Mouse (Mus musculus) retina, postnatal 7 days (tissue): ENCODE data around the gene Bmp7.

Experiments used
- DNase-seq: peaks from one replicate; pipeline ENCODE4 v3.0.0-alpha.2; 2012; ENCODE audit warnings: low read depth, low spot score

Bmp7 gene

GRCm38 (mm10) chr2:172909463-172909862 lies 30.7 kb downstream of the Bmp7 start:
- DNase-seq = no peak

DNA sequence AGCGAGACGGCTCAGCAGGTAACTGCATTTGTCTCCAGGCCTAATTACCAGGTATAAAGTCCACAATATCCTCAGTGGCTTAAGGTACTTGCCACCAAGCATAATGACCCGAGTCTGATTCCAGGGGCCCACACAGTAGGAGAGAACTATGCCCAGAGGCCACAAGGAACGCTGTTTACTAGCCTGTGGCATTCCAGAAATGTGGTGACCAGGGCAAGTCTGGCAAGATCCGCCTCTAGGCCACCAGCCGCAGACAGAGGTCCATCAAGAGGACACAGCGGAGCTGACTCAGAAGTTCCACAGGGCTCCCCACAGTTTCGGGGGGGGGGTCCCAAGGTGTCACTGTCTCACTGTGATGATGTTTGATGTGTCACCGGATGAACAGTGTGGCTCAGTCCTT lies 34.0 kb downstream of the Bmp7 start:
- no peak for DNase-seq

- DNase-seq = no peak
Observed at GRCm38 (mm10) chr2:172905057-172905456, 35.1 kb downstream of the Bmp7 start.

- no peak for DNase-seq
Observed at GRCm38 (mm10) chr2:172904614-172905013, 35.5 kb downstream of the Bmp7 start.

GRCm38 (mm10) chr2:172903523-172903922 lies 36.6 kb downstream of the Bmp7 start:
- no peak for DNase-seq

DNA sequence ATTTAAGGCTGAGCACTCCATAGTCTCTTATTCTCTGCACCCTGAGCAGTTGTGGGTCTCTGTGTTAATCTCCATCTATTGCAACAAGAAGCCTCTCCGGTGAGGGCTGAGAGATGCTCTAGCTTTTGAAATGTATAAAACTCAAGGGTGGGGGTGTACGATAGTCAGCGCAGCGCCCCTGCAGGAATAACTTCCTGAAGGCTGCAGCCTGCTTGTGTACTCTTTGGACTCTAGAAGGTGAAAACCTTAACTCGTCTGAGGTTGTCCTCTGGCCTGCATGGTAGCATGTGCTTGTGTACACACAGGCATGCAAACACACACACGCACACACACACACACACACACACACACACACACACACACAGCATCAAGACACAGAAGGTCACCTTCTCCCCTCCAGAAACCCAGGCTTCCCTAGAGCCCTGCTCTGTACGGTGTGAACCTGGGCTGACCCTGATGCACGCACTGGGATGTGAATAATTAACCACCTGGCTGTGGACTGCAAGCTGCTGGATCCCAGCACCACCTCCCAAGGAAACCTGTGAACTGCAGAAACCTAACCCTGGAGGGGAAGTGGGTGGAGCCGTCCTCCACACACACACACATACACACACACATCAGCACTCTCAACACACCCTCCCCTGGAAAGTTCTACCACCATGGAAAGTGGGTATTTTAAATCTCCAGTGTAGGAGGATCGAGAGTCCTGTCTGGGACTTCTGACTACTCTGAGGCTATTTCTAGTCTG lies 39.0 kb downstream of the Bmp7 start:
- no peak for DNase-seq

DNA sequence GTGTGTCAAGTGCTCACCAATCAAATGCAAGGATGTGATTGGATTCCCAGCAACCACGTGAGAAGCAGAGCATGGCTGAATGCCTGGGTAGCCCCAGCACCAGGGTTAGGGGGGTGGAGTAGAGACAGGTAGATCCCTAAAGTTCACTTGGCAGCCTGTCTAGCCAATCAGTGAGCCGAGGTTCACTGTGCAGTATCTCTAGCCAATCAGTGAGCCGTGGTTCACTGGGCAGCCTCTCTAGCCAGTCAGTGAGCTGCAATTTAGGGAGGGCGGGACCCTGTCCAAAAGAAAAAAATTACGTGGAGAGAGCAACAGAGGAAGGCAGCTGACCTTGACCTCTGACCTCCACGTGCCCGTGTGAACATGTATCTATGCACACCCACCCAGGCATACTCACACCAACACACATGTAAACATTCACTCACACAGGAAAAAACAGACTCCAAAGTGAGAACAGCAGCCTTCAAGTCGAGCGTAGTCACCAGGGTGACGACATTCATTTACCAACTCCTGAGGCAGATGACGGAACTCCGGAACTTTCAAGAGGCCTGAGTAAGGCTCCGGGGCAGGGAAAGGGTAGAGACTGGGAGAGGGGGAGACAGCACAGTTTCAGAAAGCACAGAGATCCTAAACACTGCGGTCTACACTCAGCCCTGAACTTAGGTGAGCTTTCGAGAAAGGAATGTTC lies 50.2 kb downstream of the Bmp7 start:
- DNase-seq = no peak

DNA sequence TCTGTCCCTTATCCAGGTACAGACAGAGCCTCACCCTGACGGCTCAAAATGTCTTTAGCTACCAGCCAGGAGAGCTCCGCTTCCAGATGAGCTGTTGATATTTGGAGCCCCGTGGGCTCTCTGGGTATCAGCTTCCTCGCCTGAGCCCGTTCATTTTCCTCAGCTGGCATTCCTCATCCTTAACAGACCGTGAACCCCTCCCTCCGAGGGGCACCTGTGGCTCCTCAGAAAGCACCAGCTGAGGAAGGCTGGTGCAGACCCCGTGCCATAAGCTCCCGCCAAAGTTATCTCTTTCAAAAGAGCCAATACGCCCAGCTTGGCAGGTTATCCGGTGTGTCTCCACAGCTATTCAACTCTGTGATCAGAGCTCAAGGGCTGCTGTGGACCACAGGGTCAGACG lies 50.9 kb downstream of the Bmp7 start:
- no peak for DNase-seq

- no peak for DNase-seq
Observed at GRCm38 (mm10) chr2:172888147-172888546, 52.0 kb downstream of the Bmp7 start.

DNA sequence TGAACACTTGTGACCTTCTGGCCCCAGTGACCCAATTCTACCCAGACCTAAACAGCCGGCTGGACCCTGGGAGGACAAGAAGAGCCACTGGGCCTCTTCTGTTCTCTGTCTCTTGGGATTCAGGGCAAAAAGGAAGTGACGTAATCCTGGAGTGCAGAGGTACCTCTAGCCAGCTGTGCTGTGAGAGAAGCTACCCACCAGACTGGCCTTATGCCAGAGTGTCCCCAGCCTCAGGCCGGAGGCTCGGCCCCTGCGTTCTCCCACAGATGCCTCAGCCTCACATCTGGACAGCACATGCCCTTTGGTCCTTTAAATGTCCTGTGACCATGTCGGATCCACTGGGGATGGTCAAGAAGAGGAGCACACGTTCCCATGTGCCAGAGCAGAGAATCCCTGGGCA lies 54.3 kb downstream of the Bmp7 start:
- DNase-seq = no peak

DNA sequence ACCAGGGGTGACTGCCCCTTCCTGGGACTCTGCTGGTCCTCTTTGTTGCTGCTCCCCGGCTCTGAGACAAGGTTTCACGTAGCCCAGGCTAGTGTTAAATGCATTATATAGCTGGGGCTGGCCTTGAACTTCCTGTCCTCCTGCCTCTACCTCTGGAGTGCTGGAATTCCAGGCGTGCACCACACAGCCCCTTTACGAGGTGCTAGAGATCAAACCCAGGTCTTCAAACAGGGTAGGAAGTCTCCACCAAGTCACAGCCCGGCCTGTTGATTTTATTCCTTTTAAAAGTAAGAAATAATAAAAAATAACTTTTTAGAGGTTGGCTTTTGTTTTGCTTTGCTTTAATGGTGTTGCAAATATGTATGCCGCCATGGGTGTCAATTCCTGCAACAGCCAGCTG lies 55.5 kb downstream of the Bmp7 start:
- DNase-seq = no peak

- no peak for DNase-seq
Observed at GRCm38 (mm10) chr2:172875201-172875600, 64.9 kb downstream of the Bmp7 start.

DNA sequence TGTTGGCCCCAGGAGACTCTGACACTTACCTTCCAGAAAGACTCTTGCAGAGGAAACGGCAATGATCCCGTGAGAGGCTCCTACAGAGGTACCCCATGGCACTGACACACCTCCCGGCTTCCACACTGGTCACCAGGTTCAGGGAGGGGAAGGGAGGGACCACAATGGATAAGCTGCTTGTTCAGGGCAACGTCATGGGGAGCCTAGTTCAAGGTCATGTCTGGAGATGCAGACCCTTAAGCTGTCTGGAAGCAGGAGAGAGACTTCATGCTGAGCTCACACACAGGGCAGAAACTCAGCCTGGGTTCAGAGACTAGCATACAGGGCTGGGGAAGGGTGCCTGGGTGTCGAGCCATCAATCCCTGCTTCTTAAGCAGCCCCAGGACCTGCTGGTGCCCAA lies 73.8 kb downstream of the Bmp7 start:
- DNase-seq = no peak

DNA sequence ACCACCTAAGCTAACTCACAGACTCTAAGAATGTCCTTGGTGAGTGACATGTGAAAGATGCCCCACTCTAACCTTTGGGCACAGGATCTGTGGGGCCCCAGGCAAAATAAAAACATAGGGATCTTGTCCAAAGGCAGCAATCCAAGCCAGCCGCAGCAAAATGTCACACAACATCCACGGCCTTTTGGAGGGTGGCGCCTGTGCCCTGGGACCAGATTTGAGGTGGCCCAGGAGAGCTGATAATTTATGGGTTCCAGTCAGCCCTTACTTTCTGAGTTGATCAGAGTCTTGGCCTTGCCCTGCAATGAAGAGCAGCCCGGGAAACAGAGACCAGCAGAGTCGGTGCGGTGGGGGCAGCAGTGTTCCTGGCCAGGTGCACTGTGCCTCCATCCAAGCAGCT lies 75.0 kb downstream of the Bmp7 start:
- no peak for DNase-seq

DNA sequence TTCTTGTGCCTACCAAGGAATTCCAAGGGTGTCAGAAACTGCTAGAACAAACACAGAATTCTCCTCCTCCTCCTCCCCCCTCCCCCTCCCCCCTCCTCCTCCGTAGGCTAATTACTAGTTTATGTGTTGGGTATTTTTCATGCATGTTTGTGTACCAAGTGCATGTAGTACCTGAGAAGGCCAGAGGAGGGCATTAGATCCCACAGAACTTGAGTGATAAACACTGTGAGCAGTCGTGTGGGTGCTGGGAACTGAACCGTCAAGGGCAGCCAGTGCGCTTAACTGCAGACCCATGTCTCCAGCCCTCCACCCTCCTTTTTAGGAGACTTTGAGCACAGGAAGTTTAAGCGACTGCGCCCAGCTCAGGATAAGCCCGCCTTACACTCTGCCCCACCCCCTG lies 75.6 kb downstream of the Bmp7 start:
- DNase-seq = no peak

DNA sequence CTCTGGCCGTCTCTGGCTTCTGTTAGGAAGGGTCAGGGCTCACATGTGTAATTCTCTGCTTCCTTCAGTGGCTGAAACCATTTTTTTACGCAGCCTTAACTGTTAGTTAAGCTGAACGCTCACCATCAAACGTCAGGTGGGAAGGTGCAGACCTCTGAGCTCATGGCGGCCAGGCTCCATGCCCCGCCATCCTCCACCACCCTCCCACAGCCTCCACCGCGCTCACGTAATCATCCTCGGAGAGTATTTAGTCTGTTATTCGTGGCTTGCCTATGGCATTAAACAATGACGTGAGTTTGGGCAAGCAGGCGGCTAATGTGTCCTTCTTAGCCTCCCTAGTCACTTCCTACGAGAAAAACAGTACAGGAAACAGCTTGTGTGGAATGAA lies 76.7 kb downstream of the Bmp7 start:
- no peak for DNase-seq

DNA sequence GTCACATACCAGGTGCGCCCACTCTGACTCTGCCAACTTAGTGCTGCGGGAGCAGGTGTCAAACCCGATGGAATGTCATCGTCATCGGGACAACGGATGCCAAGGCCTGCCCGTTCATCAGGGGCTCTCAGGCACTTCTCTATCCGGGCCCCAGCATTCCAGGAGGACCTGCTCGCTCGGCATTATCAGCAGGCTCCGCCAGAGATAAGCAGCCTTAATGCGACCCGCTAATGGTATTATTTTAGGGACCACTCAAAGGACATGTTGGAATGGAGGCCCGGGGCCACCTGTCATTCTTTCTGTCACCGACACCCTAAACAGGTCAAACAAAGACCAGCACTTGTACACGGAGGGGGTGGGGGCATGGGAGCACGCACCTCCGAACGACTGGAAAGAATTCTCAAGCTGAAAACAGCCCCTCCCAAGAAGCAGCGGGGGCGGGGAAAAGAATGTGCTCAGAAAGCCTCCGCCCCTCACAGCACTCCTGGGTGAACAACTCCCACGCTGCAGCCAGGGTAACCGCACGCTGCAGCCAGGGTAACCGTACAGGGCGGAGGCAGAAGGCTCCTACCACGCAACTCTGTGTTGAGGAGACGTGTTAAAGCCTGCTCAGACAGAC lies 77.2 kb downstream of the Bmp7 start:
- DNase-seq = no peak

DNA sequence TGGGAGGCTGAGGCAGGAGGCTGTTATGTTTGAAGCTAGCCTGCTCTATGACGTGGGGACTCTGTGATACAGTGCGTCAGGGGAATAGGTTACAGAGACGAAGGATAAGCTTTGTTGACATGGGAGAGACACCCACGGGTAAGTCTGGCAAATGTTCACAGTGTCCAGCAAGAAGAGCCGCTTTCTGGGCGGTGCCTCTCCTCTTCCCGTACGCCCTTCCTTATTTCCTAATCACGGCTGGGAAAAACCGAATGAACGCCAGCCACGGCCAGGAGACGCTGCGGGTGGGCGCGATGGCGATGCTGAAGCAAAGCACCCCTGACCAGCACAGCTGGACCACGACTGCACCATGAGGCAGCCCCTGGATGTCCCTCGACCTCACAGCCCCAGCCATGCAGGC lies 77.7 kb downstream of the Bmp7 start:
- DNase-seq = no peak

- DNase-seq = no peak
Observed at GRCm38 (mm10) chr2:172861590-172861989, 78.5 kb downstream of the Bmp7 start.

DNA sequence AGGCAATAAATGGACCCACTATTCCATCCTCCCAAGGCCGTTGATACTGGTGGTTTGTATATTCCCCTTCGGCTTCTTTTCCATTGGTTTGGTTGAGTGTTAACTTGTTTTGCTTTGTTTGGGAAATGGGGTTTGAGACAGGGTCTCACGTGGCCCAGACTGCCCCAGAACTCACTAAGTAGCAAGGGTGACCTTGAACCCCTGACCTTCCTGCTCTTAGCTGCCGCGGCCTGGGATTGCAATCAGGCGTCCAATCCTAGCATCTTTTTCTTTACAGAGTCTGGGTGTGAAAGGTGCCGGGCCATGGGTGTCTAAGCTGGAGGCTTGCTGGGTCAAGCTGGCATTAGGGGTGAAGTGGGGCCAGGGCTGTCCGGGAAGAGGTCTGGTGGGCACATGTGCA lies 79.5 kb downstream of the Bmp7 start:
- no peak for DNase-seq

- DNase-seq = no peak
Observed at GRCm38 (mm10) chr2:172860104-172860503, 80.0 kb downstream of the Bmp7 start.

- no peak for DNase-seq
Observed at GRCm38 (mm10) chr2:172857048-172857447, 83.1 kb downstream of the Bmp7 start.

DNA sequence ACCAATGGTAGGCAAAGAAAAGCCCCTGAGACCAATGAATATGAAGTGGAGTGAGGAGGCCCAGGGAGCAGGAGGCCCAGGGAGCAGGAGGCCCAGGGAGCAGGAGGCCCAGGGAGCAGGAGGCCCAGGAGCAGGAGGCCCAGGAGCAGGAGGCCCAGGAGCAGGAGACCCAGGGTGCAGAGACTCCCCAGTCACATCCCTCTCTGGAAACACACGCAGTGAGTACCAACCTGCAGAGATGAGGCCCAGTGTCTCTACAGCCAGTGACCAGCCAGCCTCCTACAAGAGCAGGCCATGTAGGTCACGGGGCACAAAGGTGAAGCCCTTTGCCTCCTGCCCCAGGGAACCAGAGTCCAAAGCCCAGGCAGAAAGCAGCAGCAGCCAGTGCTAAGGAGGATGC lies 83.6 kb downstream of the Bmp7 start:
- no peak for DNase-seq
